Mouse (Mus musculus) ES-Bruce4 (cell line): ENCODE measurements around the gene Zfp52.

ENCODE experiments used
- CTCF ChIP-seq: IDR thresholded peaks from one replicate; pipeline ENCODE4 v1.8.1; 2011; ENCODE audit warnings: low read depth, low read length
- EP300 ChIP-seq: IDR thresholded peaks from 2 replicates; pipeline ENCODE4 v1.6.1; 2011; ENCODE audit warnings: low read depth, low read length; ENCODE audit not compliant: insufficient read depth
- POLR2A ChIP-seq: IDR thresholded peaks from one replicate; pipeline ENCODE4 v1.8.1; 2011; ENCODE audit warnings: low read length; ENCODE audit not compliant: insufficient read depth

GRCm38 (mm10) chr17:21504524-21504923 is 30.8 kb upstream of the Zfp52 start:
- TF ChIP-seq POLR2A (no peak), CTCF (no peak), EP300 (no peak)
